Mouse (Mus musculus): Measurements from ENCODE around the gene Ttll11.

The Ttll11 gene

DNA sequence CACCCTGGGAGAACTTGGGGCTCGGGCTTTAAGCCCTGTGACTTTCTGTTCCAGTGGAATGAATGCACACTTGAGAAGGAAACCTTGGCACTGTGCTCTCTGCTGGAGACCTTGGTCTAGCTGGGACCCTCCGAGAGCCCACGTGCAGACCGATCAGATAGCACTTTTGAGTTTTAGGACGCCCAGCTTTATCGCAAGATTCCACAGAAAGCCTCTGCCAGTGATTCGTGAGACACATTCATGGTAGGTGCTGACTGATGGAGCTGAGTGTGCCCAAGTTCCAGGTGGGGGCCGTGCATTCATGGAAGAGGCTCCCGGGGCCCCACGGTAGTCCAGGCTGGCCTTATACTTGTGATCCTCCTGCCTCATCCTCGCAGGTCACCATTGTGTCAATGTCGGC lies 210.3 kb downstream of the Ttll11 start:
- no peak for DNase-seq (ENCODE audit: low spot score in 2 of 2)

DNA sequence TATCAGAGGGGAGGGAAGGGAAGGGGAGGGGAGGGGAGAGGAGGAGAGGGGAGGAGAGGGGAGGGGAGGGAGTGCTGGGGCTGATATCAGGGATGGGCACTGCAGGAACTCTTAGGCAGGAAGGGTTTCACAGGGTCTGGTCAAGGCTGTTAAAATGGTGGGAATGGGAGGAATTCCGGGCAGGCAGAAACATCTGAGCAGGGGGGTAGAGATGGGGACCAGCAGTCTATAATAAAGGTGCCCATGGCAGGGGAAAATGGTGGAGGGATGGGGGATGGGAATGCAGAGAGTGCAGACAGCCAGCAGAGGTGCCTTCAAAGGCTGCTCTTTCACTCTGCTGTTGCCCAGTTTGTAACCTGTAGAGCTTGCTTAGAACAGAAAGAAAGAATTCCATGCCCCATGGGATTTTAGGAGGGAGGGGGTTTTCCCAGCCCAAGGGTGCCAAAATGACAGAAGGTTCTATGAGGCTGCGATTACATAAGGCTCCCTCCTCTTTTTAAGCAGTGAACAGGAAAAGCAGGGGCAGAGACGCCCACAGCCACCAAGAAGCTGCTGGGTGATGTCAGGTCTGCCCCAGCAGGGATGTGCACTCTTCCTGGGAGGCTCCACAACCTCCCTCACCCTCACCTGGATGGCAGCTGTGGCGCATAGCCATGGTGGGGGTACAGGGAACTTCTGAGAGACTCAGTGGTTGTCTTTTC lies 211.0 kb downstream of the Ttll11 start:
- DNase-seq (ENCODE audit: low spot score in 2 of 2): no peak

DNA sequence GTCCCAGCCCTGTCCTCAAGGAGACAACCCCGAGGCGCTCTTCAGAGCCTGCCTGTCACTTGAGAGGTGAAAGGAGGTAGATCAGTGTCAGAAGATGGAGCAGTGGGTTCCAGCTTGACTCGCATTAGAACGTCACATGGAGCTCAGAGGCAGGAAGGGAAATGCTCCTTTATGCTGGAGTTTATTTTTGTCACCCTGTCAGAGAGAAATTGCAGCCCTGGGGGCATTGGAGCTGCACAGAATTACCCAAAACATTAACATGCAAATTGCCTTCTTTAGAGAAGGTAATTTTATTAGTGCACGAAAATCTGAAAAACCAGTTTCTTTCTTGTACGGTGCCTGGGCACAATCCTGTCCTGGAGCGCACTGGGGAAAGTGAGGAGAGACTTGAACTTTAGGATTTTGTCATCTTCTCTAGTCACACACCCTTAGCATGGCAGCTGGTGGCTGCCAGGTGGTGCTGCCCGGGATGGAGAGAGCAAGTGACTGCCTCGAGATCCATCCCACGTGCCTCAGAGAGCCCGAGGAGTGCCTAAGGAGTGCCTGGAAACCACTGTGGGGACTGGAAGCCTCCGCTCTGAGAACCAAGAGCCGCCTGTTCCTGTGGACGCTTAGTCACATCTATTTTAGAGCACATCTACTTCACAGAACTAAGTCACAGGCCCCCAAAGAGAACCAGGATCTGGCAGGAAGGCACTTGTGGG lies 211.7 kb downstream of the Ttll11 start:
- no peak for DNase-seq (ENCODE audit: low spot score in 2 of 2)

GRCm38 (mm10) chr2:35764328-35764727 lies 215.4 kb downstream of the Ttll11 start:
- no peak for DNase-seq (ENCODE audit: low spot score in 2 of 2)

- no peak for DNase-seq (ENCODE audit: low spot score in 2 of 2)
These were observed 215.9 kb downstream of the Ttll11 start for GRCm38 (mm10) chr2:35763818-35764217.

- no peak for DNase-seq (ENCODE audit: low spot score in 2 of 2)
These were observed 218.3 kb downstream of the Ttll11 start for GRCm38 (mm10) chr2:35761458-35761857.

DNA sequence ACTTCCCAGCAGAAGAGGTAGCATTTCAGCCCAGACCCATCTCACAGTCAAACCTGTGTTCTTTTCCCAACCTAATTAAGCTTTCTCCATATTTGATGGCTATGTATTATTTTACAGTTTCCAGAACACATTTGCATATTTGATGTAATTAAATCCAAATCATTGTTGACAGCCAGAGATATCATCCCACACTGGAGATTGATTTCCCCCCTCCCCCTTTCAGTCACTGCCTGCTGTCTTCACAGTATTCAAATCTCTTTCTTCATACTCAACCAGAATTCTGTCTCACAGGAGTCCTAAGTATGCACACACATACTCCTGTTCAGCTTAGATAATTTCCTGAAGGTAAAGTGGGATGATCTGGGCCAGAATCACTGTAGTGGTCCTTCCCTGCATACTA lies 218.8 kb downstream of the Ttll11 start:
- DNase-seq (ENCODE audit: low spot score in 2 of 2): no peak

- no peak for DNase-seq (ENCODE audit: low spot score in 2 of 2)
These were observed 219.4 kb downstream of the Ttll11 start for GRCm38 (mm10) chr2:35760352-35760751.

DNA sequence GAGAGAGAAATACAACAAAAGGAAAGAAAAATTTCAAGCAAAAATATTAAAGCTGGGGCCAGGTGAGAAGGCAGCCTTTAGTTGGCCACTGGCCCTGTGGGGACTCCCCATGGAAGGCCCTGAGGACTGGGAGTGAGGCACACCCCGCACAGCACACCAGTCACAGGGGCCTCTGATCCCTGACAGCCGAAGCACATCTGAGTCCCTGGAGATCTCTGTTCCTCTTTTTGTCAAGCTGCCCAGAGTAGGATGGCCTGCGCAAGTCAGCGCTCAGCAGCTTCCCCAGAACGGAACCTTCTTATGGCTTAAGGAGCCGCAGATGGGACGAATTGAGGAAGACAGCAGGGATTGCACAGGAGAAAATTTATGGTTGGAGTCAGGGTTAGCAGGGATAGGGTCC lies 223.2 kb downstream of the Ttll11 start:
- no peak for DNase-seq (ENCODE audit: low spot score in 2 of 2)

DNA sequence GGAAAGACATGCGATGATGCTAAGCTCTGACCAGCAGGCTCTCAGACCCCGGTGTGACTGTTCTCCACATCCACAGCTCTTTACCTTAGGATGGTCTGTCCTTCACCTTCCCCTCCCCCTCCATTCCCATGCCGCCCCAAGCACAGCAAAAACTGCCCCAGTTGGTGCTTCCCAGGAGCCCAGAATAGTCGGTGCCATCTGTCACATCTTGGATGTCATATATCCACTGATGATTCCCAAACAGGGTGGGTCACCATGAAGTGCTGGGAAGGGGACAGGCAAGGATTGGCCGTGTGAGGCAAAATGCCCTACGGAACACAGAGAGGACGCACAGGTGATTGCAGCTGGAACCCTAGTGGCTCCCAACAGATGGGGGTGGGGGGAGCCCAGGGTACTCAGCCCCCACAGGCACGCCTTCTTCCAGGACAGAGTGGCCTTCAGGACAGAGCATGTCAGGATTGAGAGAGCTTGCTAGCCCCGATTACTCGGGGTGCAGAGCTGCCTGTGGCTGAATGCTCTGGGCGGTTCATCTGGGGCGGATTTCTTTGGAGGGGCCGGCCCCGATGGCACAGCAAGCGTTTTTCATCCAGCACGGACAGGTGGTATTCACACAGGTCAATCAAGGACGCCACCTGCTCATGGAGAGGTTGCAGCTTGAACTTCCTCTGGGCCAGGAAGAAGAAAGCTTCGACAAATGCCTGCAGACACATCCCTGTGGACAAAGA lies 227.8 kb downstream of the Ttll11 start:
- no peak for DNase-seq (ENCODE audit: low spot score in 2 of 2)

DNA sequence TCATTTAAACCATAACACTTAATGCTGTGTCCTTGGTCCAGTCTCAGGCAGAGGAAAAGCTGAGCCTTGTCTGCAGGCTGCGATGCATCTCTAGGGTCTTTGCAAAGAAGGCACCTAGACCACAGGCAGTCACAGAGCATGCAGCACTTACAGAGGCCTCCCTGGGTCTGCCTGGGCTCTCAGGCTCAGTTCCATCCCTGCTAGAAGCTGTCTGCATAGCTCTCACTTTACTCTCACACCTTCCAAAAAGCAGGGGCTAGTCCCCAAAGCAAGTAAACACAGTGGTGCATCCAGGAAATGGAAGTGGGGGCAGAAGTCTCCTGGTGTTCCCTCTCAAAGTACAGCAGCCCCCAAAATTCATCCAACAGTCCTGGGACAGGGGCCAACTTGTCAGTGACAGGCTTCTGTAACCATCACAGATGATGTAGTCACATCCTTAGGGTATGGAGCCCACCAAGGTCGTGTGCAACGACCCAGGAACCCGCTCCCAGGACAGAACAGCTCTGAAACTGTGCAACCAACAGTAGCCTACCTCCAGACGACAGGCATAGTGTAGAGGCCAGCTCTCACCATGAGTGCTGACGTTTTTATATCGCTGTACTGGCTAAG lies 229.1 kb downstream of the Ttll11 start:
- DNase-seq (ENCODE audit: low spot score in 2 of 2): no peak

GRCm38 (mm10) chr2:35747371-35748035 lies 232.2 kb downstream of the Ttll11 start:
- no peak for DNase-seq (ENCODE audit: low spot score in 2 of 2)

DNA sequence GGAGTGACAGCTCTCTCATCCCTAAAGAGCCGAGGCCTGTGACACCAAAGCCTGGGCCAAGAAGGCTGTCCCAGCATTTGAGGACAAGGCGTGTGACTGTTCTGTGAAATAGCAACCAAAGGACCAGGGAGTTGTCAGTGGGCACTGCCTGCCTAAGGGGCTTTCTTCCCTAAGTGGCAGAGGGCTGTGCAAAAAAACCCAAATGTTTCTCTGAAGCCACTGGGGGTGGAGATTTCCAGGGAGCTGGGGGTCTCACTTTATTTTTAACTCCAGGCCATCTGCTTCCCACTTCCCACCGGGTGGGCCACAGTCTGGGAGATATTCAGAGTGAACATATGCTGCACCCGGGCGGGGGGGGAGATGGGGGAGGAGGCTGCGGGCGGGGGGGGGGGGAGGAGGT lies 233.1 kb downstream of the Ttll11 start:
- DNase-seq (ENCODE audit: low spot score in 2 of 2): peak in 1 of 2 experiments; percentile 36

DNA sequence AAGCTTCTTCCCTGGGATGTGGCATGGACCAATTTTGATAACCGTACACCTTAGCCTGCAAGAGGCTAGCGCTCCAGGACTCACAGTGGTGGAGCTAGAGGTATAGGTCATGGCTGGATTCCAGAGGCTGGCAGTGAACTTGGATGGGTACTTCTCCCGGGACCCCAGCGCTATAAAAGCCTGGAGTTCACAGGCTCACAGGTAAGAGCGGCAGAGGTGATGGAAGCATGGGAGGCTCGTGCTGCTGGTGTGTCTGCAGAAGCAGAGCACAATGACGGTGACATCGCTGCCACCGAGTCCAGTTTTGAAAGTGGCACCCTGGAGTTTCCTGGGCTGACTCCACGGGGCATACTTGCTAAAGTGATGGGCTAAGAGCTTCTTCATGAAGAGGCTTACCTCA lies 233.8 kb downstream of the Ttll11 start:
- DNase-seq (ENCODE audit: low spot score in 2 of 2): no peak

GRCm38 (mm10) chr2:35739669-35740254 lies 240.0 kb downstream of the Ttll11 start:
- no peak for DNase-seq (ENCODE audit: low spot score in 2 of 2)

DNA sequence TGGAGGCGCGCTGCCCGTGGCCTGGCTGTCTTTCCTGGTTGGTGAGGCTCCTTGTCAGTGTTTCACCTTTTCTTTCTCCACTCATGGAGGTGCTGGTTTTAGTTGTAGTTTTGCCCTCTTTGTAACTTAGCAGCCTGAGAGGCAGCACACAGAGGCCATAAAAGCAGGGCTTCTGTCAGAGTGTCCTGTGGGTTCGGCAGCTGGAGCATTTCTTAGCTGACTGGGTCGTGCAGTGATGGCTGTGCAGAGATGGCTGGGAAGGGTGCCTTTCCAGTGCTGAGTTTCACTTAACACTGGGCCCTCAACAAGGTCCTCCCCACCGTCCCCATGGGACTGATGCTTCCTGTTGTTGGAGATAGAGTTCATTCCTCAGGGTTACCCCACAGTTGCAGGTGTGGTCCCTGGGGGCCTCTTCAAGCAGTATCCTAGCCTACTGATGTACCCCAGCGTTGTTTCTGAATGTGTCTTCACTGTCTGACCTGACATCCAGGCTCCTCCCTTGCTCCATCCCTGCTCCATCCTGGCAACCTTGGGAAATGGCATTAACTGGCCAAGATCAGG lies 242.2 kb downstream of the Ttll11 start:
- no peak for DNase-seq (ENCODE audit: low spot score in 2 of 2)

GRCm38 (mm10) chr2:35736061-35736460 lies 243.7 kb downstream of the Ttll11 start:
- DNase-seq (ENCODE audit: low spot score in 2 of 2): no peak

- DNase-seq (ENCODE audit: low spot score in 2 of 2): no peak
These were observed 244.7 kb downstream of the Ttll11 start for GRCm38 (mm10) chr2:35735001-35735400.

GRCm38 (mm10) chr2:35731671-35732449 lies 247.9 kb downstream of the Ttll11 start:
- DNase-seq (ENCODE audit: low spot score in 2 of 2): no peak

Measured in cerebellum, postnatal 4 days (tissue).